Mouse (Mus musculus) heart, embryonic 15.5 days (tissue): ENCODE measurements around the gene Fnbp1. TPM values are rescaled to one million over a fixed set of nuclear protein-coding genes. Genes with fewer than 3 reads are reported as not detected.

ENCODE experiments used
- ATAC-seq: fragments of 200-750 bp; cut with Nextera tagmentation; replicated peaks from 2 replicates; pipeline ENCODE4 v1.8.0; 2017; ENCODE audit warnings: low read depth, moderate TSS enrichment; ENCODE audit not compliant: insufficient number of reproducible peaks, insufficient read depth, low FRiP score
- H3K27ac ChIP-seq: fragments of 300-500 bp; sonication (generic); 2 replicates; pipeline ENCODE4 v1.5.1; 2015; ENCODE audit warnings: mild to moderate bottlenecking, inconsistent platforms
- H3K27me3 ChIP-seq: fragments of 300-500 bp; sonication (generic); 2 replicates; pipeline ENCODE4 v1.6.1; 2015; ENCODE audit warnings: inconsistent platforms
- H3K36me3 ChIP-seq: fragments of 300-500 bp; sonication (generic); 2 replicates; pipeline ENCODE4 v1.6.1; 2015; ENCODE audit warnings: mild to moderate bottlenecking, inconsistent platforms
- H3K4me1 ChIP-seq: fragments of 300-500 bp; sonication (generic); replicated peaks from 2 replicates; pipeline ENCODE4 v1.6.1; 2015; ENCODE audit warnings: inconsistent platforms
- H3K4me2 ChIP-seq: fragments of 300-500 bp; sonication (generic); 2 replicates; pipeline ENCODE4 v1.6.1; 2015; ENCODE audit warnings: inconsistent platforms, mild to moderate bottlenecking, moderate library complexity
- H3K4me3 ChIP-seq: fragments of 300-500 bp; sonication (generic); 2 replicates; pipeline ENCODE4 v1.5.1; 2015; ENCODE audit warnings: mild to moderate bottlenecking, inconsistent platforms
- H3K9ac ChIP-seq: fragments of 300-500 bp; sonication (generic); 2 replicates; pipeline ENCODE4 v1.6.1; 2015; ENCODE audit warnings: mild to moderate bottlenecking, inconsistent platforms
- H3K9me3 ChIP-seq: fragments of 300-500 bp; sonication (generic); replicated peaks from 2 replicates; pipeline ENCODE4 v1.6.1; 2016; ENCODE audit warnings: inconsistent platforms
- WGBS: fragments of 180-500 bp; shearing (Covaris S2); methylation state at CpG from one replicate; pipeline ENCODE4 v1.1.7; 2015; ENCODE audit warnings: mixed read lengths; 5-methylcytosine and 5-hydroxymethylcytosine counted together
- polyA plus RNA-seq: library from polyadenylated mRNA; unstranded; fragments of >200 nt; fragmentation: Nextera tagmentation; extraction: Ambion mirVana; gene quantifications from 2 replicates; pipeline ENCODE4 v1.2.1, GENCODE M21; 2015

Gene Fnbp1
- polyA plus RNA-seq, 1 experiment from 2014 or later = 16.0 TPM

GRCm38 (mm10) chr2:31042881-31043280 is 98.9 kb downstream of the Fnbp1 start:
- Histone ChIP-seq H3K27me3 (no peaks in the 10 kb centered on the region), H3K9me3 (no peaks in the 10 kb centered on the region), H3K9ac (no peak overlapping the region), H3K4me3 (no peak overlapping the region), H3K4me2 (no peak overlapping the region), H3K27ac (no peak overlapping the region), H3K36me3 (peaks cover 26% of the 10 kb centered on the region), H3K4me1 (no peaks in the 10 kb centered on the region)
- no peak for ATAC-seq
- 91% methylated on average over 6 of the region's 6 CpGs for WGBS

DNA sequence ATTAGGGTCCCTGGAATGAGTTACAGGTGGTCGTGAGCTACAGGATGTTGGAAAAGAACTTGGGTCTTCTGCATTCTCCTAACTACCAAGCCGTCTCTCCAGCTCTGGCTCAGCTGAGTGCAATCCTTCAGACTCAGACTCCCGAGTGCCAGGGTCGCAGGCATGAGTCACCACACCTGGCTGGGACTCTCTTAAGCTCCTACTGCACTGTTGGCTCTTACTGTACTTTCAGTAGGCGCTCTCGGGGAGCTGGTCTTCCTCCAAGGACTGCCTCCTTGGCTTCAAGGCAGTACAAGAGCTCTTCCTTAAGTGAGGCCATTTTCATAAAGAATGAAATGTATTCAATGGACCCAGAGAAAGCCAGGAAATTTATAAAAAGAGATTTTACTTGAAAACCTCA is 100.4 kb downstream of the Fnbp1 start:
- Histone ChIP-seq H3K27me3 (no peaks in the 10 kb centered on the region), H3K4me1 (no peaks in the 10 kb centered on the region), H3K4me2 (no peak overlapping the region), H3K9ac (no peak overlapping the region), H3K36me3 (peaks cover 33% of the 10 kb centered on the region), H3K4me3 (no peak overlapping the region), H3K27ac (no peak overlapping the region), H3K9me3 (no peaks in the 10 kb centered on the region)
- ATAC-seq = no peak
- WGBS = 85% methylated on average over 6 of the region's 6 CpGs

DNA sequence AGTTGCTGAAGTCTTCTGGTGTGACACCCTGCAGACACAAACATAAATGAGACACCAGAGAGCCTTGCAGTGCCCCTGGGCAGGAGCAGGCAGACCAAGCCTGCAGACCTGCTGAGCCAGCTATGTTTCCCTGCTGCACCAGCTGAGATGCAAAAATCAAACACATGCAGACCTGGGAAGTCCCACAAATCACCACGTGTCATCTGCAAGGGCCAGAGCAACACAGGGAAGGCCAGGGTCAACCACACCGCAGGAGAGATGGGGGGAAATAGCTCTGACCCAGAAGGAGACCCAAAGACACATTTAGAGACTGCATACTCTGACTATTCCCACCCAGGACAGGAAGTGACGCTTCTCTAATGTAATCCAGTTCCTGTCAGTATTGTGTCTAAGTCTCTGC is 101.3 kb downstream of the Fnbp1 start:
- H3K36me3 ChIP-seq = peaks cover 42% of the 10 kb centered on the region
- no peak for ATAC-seq
- no peaks in the 10 kb centered on the region for H3K4me1 ChIP-seq
- no peaks in the 10 kb centered on the region for H3K27me3 ChIP-seq
- H3K9me3 ChIP-seq = no peaks in the 10 kb centered on the region
- 90% methylated on average over 3 of the region's 3 CpGs for WGBS
- H3K4me3 ChIP-seq = no peak overlapping the region
- H3K27ac ChIP-seq = no peak overlapping the region
- no peak overlapping the region for H3K4me2 ChIP-seq
- H3K9ac ChIP-seq = no peak overlapping the region

- Histone ChIP-seq H3K27me3 (no peaks in the 10 kb centered on the region), H3K4me3 (no peak overlapping the region), H3K27ac (no peak overlapping the region), H3K4me2 (no peak overlapping the region), H3K9ac (no peak overlapping the region), H3K9me3 (no peaks in the 10 kb centered on the region), H3K4me1 (no peaks in the 10 kb centered on the region), H3K36me3 (peaks cover 44% of the 10 kb centered on the region)
- no peak for ATAC-seq
- 97% methylated on average over 3 of the region's 3 CpGs for WGBS
Measured at GRCm38 (mm10) chr2:31040043-31040442, 101.8 kb downstream of the Fnbp1 start.

- peaks cover 55% of the 10 kb centered on the region for H3K36me3 ChIP-seq
- no peak overlapping the region for H3K4me2 ChIP-seq
- WGBS = 94% methylated on average over 6 of the region's 6 CpGs
Measured at GRCm38 (mm10) chr2:31036811-31037210, 105.0 kb downstream of the Fnbp1 start.

DNA sequence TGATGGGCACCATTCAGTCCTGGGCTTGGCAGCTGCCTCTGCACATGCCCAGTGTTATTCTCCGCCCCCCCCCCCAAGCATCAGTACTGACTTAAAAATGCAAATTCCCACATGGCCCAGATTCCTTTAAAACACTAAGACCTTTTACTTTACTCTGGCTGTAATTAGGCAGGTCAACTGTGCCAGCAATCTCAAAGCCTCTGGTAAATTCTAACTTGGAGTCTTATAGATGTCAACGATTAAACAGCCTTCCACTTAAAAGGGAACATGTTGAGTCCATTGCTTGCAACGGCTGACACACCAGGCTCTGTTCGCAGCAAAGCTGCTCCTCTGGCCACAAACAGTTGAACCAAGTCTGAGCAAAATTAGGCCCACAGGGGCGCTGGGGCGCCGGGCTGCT is 109.8 kb downstream of the Fnbp1 start:
- no peak overlapping the region for H3K27ac ChIP-seq
- H3K9ac ChIP-seq = no peak overlapping the region
- no peaks in the 10 kb centered on the region for H3K27me3 ChIP-seq
- no peak overlapping the region for H3K4me2 ChIP-seq
- H3K4me3 ChIP-seq = no peak overlapping the region
- WGBS = 92% methylated on average over 7 of the region's 7 CpGs
- H3K36me3 ChIP-seq = peaks cover 65% of the 10 kb centered on the region
- H3K9me3 ChIP-seq = no peaks in the 10 kb centered on the region
- H3K4me1 ChIP-seq = peaks cover 6% of the 10 kb centered on the region
- no peak for ATAC-seq

More at GRCm38 (mm10) chr2:31036811-31037210, 105.0 kb downstream of the Fnbp1 start:
- Histone ChIP-seq H3K9ac (no peak overlapping the region), H3K9me3 (no peaks in the 10 kb centered on the region), H3K4me3 (no peak overlapping the region), H3K4me1 (no peaks in the 10 kb centered on the region), H3K27ac (no peak overlapping the region), H3K27me3 (no peaks in the 10 kb centered on the region)
- ATAC-seq = no peak

GRCm38 (mm10) chr2:31026642-31027041 is 115.2 kb downstream of the Fnbp1 start:
- no peak for ATAC-seq
- Histone ChIP-seq H3K4me3 (no peak overlapping the region), H3K4me2 (no peak overlapping the region), H3K9me3 (no peaks in the 10 kb centered on the region), H3K27me3 (no peaks in the 10 kb centered on the region), H3K27ac (peak overlapping the region; percentile 66), H3K4me1 (peaks cover 23% of the 10 kb centered on the region), H3K9ac (no peak overlapping the region), H3K36me3 (peaks cover 38% of the 10 kb centered on the region)
- WGBS = 40% methylated on average over 8 of the region's 8 CpGs

DNA sequence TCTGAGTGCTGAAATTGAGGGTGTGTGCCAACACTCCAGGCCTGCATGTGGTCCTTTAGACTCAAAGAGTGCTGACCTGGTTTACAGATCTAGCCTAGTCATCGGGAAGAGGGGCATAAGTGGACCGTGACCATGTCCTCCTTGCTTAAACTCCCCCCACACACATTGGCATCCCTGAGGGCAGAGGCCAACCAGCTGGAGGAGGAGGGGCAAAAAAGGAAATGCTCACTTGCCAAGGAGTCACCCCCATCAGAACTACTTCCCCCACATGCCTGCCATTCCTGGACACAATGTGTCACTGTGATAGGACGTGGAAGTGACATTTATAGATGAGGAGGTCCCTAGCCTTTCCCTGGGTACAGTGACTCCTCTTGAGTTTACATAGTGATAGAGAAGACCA is 116.3 kb downstream of the Fnbp1 start:
- Histone ChIP-seq H3K4me2 (no peak overlapping the region), H3K4me1 (peaks cover 23% of the 10 kb centered on the region), H3K4me3 (no peak overlapping the region), H3K9me3 (no peaks in the 10 kb centered on the region), H3K27me3 (no peaks in the 10 kb centered on the region), H3K27ac (peak overlapping the region; percentile 66), H3K36me3 (peaks cover 44% of the 10 kb centered on the region), H3K9ac (no peak overlapping the region)
- 49% methylated on average over 3 of the region's 3 CpGs for WGBS
- ATAC-seq = peak; percentile 47; the same call in 1 of the 2 replicates

GRCm38 (mm10) chr2:31024618-31025370 is 117.0 kb downstream of the Fnbp1 start:
- peak overlapping the region; percentile 66; the same call in 1 of the 2 replicates for H3K27ac ChIP-seq
- H3K4me1 ChIP-seq = peaks cover 23% of the 10 kb centered on the region
- no peaks in the 10 kb centered on the region for H3K9me3 ChIP-seq
- H3K4me2 ChIP-seq = no peak overlapping the region
- H3K27me3 ChIP-seq = no peaks in the 10 kb centered on the region
- H3K36me3 ChIP-seq = peaks cover 46% of the 10 kb centered on the region
- H3K9ac ChIP-seq = no peak overlapping the region
- no peak for ATAC-seq
- WGBS = 32% methylated on average over 5 of the region's 5 CpGs
- H3K4me3 ChIP-seq = no peak overlapping the region

DNA sequence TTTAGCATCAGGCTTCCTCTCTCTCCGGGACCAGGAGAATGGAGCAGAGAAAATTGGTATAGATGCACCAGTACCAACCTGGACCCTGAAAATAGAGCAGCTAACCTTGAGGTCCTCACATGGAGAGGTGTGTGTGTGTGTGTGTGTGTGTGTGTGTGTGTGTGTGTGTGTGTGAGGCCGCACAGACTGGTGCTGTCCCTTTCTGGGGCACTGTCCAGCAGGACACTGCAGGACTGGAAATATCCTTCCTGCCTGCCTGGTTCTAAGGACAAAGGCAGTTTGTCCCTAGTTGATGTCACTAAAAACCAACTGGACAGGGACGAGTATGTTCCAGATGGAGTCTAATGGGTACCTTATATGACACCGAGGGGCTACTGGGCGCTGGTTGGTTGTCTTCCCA is 117.9 kb downstream of the Fnbp1 start:
- H3K9ac ChIP-seq = no peak overlapping the region
- H3K4me2 ChIP-seq = no peak overlapping the region
- WGBS = 74% methylated on average over 5 of the region's 5 CpGs
- H3K9me3 ChIP-seq = no peaks in the 10 kb centered on the region
- H3K36me3 ChIP-seq = peaks cover 50% of the 10 kb centered on the region
- no peak overlapping the region for H3K4me3 ChIP-seq
- no peak for ATAC-seq
- H3K4me1 ChIP-seq = peaks cover 23% of the 10 kb centered on the region
- no peak overlapping the region for H3K27ac ChIP-seq
- H3K27me3 ChIP-seq = no peaks in the 10 kb centered on the region

DNA sequence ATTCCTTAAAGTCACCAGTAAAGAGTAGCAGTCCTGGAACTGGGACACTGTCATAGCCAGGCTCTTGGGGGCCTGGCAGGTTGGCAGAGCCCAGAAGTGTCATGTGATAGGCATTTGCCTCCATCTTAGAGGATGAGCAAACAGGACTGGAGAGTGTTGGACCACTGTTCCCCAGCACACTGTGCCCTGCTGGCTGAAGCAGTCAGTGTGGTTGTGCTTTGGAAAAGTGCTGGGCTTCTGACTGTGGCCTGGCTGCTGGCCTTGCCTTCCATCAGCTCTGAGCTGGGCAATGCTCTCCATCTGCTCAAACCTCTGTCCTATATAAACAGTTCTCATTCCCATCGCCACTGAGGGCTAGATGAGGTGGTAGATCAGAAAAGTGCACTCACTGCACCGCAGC is 121.6 kb downstream of the Fnbp1 start:
- Histone ChIP-seq H3K4me3 (no peak overlapping the region), H3K4me1 (no peaks in the 10 kb centered on the region; the same call in 1 of the 2 replicates), H3K9me3 (no peaks in the 10 kb centered on the region), H3K27ac (no peak overlapping the region), H3K36me3 (peaks cover 70% of the 10 kb centered on the region), H3K4me2 (no peak overlapping the region), H3K9ac (no peak overlapping the region), H3K27me3 (no peaks in the 10 kb centered on the region)
- 91% methylated on average over 2 of the region's 2 CpGs for WGBS
- ATAC-seq = no peak

- 76% methylated on average over 8 of the region's 8 CpGs for WGBS
- peaks cover 75% of the 10 kb centered on the region for H3K36me3 ChIP-seq
- no peak for ATAC-seq
Measured at GRCm38 (mm10) chr2:31019011-31019410, 122.8 kb downstream of the Fnbp1 start.

More at GRCm38 (mm10) chr2:31019011-31019410, 122.8 kb downstream of the Fnbp1 start:
- H3K27ac ChIP-seq = no peak overlapping the region
- H3K4me2 ChIP-seq = no peak overlapping the region
- H3K9me3 ChIP-seq = no peaks in the 10 kb centered on the region
- no peaks in the 10 kb centered on the region for H3K27me3 ChIP-seq
- H3K4me1 ChIP-seq = no peaks in the 10 kb centered on the region
- H3K4me3 ChIP-seq = no peak overlapping the region
- no peak overlapping the region for H3K9ac ChIP-seq
